Mouse (Mus musculus) neural tube, embryonic 13.5 days (tissue): Measurements from ENCODE around the gene Ncor2. TPM values are rescaled to one million over a fixed set of nuclear protein-coding genes. Genes with fewer than 3 reads are reported as not detected.

Experiments
- ATAC-seq: fragments of 200-750 bp; cut with Nextera tagmentation; 2 replicates; pipeline ENCODE4 v1.8.0; 2017; ENCODE audit warnings: low read depth, mild to moderate bottlenecking, moderate TSS enrichment, moderate library complexity
- H3K27ac ChIP-seq: fragments of 300-500 bp; sonication (generic); replicated peaks from 2 replicates; pipeline ENCODE4 v1.5.1; 2015; ENCODE audit warnings: moderate library complexity, mild to moderate bottlenecking, inconsistent platforms
- H3K27me3 ChIP-seq: fragments of 300-500 bp; sonication (generic); 2 replicates; pipeline ENCODE4 v1.6.1; 2015; ENCODE audit warnings: mild to moderate bottlenecking, inconsistent platforms
- H3K36me3 ChIP-seq: fragments of 300-500 bp; sonication (generic); 2 replicates; pipeline ENCODE4 v1.6.1; 2015; ENCODE audit warnings: mild to moderate bottlenecking, inconsistent platforms
- H3K4me1 ChIP-seq: fragments of 300-500 bp; sonication (generic); replicated peaks from 2 replicates; pipeline ENCODE4 v1.6.1; 2015; ENCODE audit warnings: inconsistent platforms
- H3K4me2 ChIP-seq: fragments of 300-500 bp; sonication (generic); 2 replicates; pipeline ENCODE4 v1.6.1; 2015; ENCODE audit warnings: inconsistent platforms, mild to moderate bottlenecking, moderate library complexity
- H3K4me3 ChIP-seq: fragments of 300-500 bp; sonication (generic); 2 replicates; pipeline ENCODE4 v1.5.1; 2015; ENCODE audit warnings: mild to moderate bottlenecking, inconsistent platforms
- H3K9ac ChIP-seq: fragments of 300-500 bp; sonication (generic); 2 replicates; pipeline ENCODE4 v1.6.1; 2015; ENCODE audit warnings: moderate library complexity, mild to moderate bottlenecking, inconsistent platforms
- H3K9me3 ChIP-seq: fragments of 300-500 bp; sonication (generic); 2 replicates; pipeline ENCODE4 v1.6.1; 2016; ENCODE audit warnings: inconsistent platforms
- WGBS: fragments of 180-500 bp; shearing (Covaris S2); methylation state at CpG from one replicate; pipeline ENCODE4 v1.1.7; 2015; 5-methylcytosine and 5-hydroxymethylcytosine counted together
- polyA plus RNA-seq: library from polyadenylated mRNA; unstranded; fragments of >200 nt; fragmentation: Nextera tagmentation; extraction: Ambion mirVana; gene quantifications from 2 replicates; pipeline ENCODE4 v1.2.1, GENCODE M21; 2015

The Ncor2 gene
- polyA plus RNA-seq, 1 experiment from 2014 or later = 29.2 TPM

GRCm38 (mm10) chr5:125159804-125160405, 19.1 kb downstream of the Ncor2 start:
- H3K27ac ChIP-seq = peak overlapping the region; percentile 98
- ATAC-seq = no peak
- H3K36me3 ChIP-seq = no peaks in the 10 kb centered on the region
- H3K4me2 ChIP-seq = peak overlapping the region; percentile 44; the same call in 1 of the 2 replicates
- H3K9me3 ChIP-seq = no peaks in the 10 kb centered on the region
- no peaks in the 10 kb centered on the region for H3K27me3 ChIP-seq
- WGBS = 20% methylated on average over 14 of the region's 14 CpGs
- H3K9ac ChIP-seq = peak overlapping the region; percentile 65
- no peak overlapping the region for H3K4me3 ChIP-seq
- H3K4me1 ChIP-seq = peaks cover 99% of the 10 kb centered on the region

GRCm38 (mm10) chr5:125159293-125159692, 19.7 kb downstream of the Ncor2 start:
- H3K9me3 ChIP-seq = no peaks in the 10 kb centered on the region
- WGBS = 3% methylated on average over 12 of the region's 12 CpGs
- peaks cover 99% of the 10 kb centered on the region for H3K4me1 ChIP-seq
- no peak overlapping the region for H3K4me3 ChIP-seq
- peak overlapping the region; percentile 65 for H3K9ac ChIP-seq
- no peaks in the 10 kb centered on the region for H3K27me3 ChIP-seq
- H3K27ac ChIP-seq = peak overlapping the region; percentile 98
- H3K4me2 ChIP-seq = peak overlapping the region; percentile 44
- no peaks in the 10 kb centered on the region for H3K36me3 ChIP-seq
- ATAC-seq = peak; percentile 57

- Histone ChIP-seq H3K4me3 (no peak overlapping the region), H3K9me3 (no peaks in the 10 kb centered on the region), H3K4me1 (peaks cover 99% of the 10 kb centered on the region), H3K9ac (peak overlapping the region; percentile 65), H3K27me3 (no peaks in the 10 kb centered on the region), H3K27ac (peak overlapping the region; percentile 98), H3K36me3 (no peaks in the 10 kb centered on the region), H3K4me2 (peak overlapping the region; percentile 44)
- peak; percentile 8 for ATAC-seq
- 13% methylated on average over 21 of the region's 21 CpGs for WGBS
Measured at GRCm38 (mm10) chr5:125158232-125158961, 20.6 kb downstream of the Ncor2 start.

- WGBS = 33% methylated on average over 8 of the region's 8 CpGs
- Histone ChIP-seq H3K9ac (peak overlapping the region; percentile 65), H3K4me3 (no peak overlapping the region), H3K9me3 (no peaks in the 10 kb centered on the region), H3K4me2 (peak overlapping the region; percentile 44; the same call in 1 of the 2 replicates), H3K4me1 (peaks cover 99% of the 10 kb centered on the region), H3K36me3 (no peaks in the 10 kb centered on the region), H3K27me3 (no peaks in the 10 kb centered on the region), H3K27ac (peak overlapping the region; percentile 98)
- no peak for ATAC-seq
Measured at GRCm38 (mm10) chr5:125157375-125158033, 21.5 kb downstream of the Ncor2 start.

- peak overlapping the region; percentile 98 for H3K27ac ChIP-seq
- 0 out of 2 replicates have a peak overlapping the region, but pooled peaks have one; percentile 4 for H3K4me2 ChIP-seq
- no peak for ATAC-seq
- H3K27me3 ChIP-seq = no peaks in the 10 kb centered on the region
- peak overlapping the region; percentile 65; the same call in 1 of the 2 replicates for H3K9ac ChIP-seq
- H3K4me3 ChIP-seq = no peak overlapping the region
- 56% methylated on average over 22 of the region's 22 CpGs for WGBS
- peaks cover 99% of the 10 kb centered on the region for H3K4me1 ChIP-seq
- H3K36me3 ChIP-seq = no peaks in the 10 kb centered on the region
- no peaks in the 10 kb centered on the region for H3K9me3 ChIP-seq
Measured at GRCm38 (mm10) chr5:125156418-125157205, 22.4 kb downstream of the Ncor2 start.

- Histone ChIP-seq H3K27me3 (no peaks in the 10 kb centered on the region), H3K4me1 (peaks cover 100% of the 10 kb centered on the region), H3K9me3 (no peaks in the 10 kb centered on the region), H3K36me3 (no peaks in the 10 kb centered on the region), H3K4me2 (no peak overlapping the region), H3K9ac (peak overlapping the region; percentile 45; the same call in 1 of the 2 replicates), H3K4me3 (no peak overlapping the region), H3K27ac (peak overlapping the region; percentile 98)
- WGBS = 74% methylated on average over 4 of the region's 4 CpGs
- no peak for ATAC-seq
Measured at GRCm38 (mm10) chr5:125155451-125155850, 23.6 kb downstream of the Ncor2 start.

- Histone ChIP-seq H3K9ac (0 out of 2 replicates have a peak overlapping the region, but pooled peaks have one; percentile 45), H3K36me3 (no peaks in the 10 kb centered on the region), H3K9me3 (no peaks in the 10 kb centered on the region), H3K4me1 (peaks cover 100% of the 10 kb centered on the region), H3K27me3 (no peaks in the 10 kb centered on the region), H3K27ac (peak overlapping the region; percentile 98), H3K4me3 (no peak overlapping the region), H3K4me2 (no peak overlapping the region)
- ATAC-seq = no peak
- 41% methylated on average over 5 of the region's 5 CpGs for WGBS
Measured at GRCm38 (mm10) chr5:125154989-125155388, 24.0 kb downstream of the Ncor2 start.

GRCm38 (mm10) chr5:125154178-125154577, 24.8 kb downstream of the Ncor2 start:
- no peaks in the 10 kb centered on the region for H3K9me3 ChIP-seq
- no peak for ATAC-seq
- peak overlapping the region; percentile 45; the same call in 1 of the 2 replicates for H3K9ac ChIP-seq
- WGBS = 32% methylated on average over 5 of the region's 5 CpGs
- no peak overlapping the region for H3K4me3 ChIP-seq
- peak overlapping the region; percentile 98 for H3K27ac ChIP-seq
- peaks cover 100% of the 10 kb centered on the region for H3K4me1 ChIP-seq
- no peak overlapping the region for H3K4me2 ChIP-seq
- no peaks in the 10 kb centered on the region for H3K27me3 ChIP-seq
- H3K36me3 ChIP-seq = no peaks in the 10 kb centered on the region

- no peak overlapping the region for H3K4me3 ChIP-seq
- no peak overlapping the region for H3K9ac ChIP-seq
- H3K27me3 ChIP-seq = no peaks in the 10 kb centered on the region
- H3K9me3 ChIP-seq = no peaks in the 10 kb centered on the region
- 61% methylated on average over 11 of the region's 11 CpGs for WGBS
- no peak overlapping the region for H3K4me2 ChIP-seq
- H3K27ac ChIP-seq = peak overlapping the region; percentile 98
- H3K4me1 ChIP-seq = peaks cover 100% of the 10 kb centered on the region
- no peak for ATAC-seq
- H3K36me3 ChIP-seq = no peaks in the 10 kb centered on the region
Measured at GRCm38 (mm10) chr5:125153201-125153816, 25.7 kb downstream of the Ncor2 start.

GRCm38 (mm10) chr5:125151872-125152534, 27.0 kb downstream of the Ncor2 start:
- WGBS = 5% methylated on average over 17 of the region's 17 CpGs
- ATAC-seq = peak; percentile 86
- H3K4me2 ChIP-seq = peak overlapping the region; percentile 45

More at GRCm38 (mm10) chr5:125151872-125152534, 27.0 kb downstream of the Ncor2 start:
- peak overlapping the region; percentile 98 for H3K27ac ChIP-seq
- H3K4me1 ChIP-seq = peaks cover 100% of the 10 kb centered on the region
- peak overlapping the region; percentile 63 for H3K9ac ChIP-seq
- no peaks in the 10 kb centered on the region for H3K9me3 ChIP-seq
- H3K36me3 ChIP-seq = no peaks in the 10 kb centered on the region
- no peaks in the 10 kb centered on the region for H3K27me3 ChIP-seq
- peak overlapping the region; percentile 2; the same call in 1 of the 2 replicates for H3K4me3 ChIP-seq
